Mouse (Mus musculus) liver, postnatal 0 days (tissue): ENCODE data around the gene Pidd1. TPM values are rescaled to one million over a fixed set of nuclear protein-coding genes. Genes with fewer than 3 reads are reported as not detected.

Experiments used
- ATAC-seq: fragments of 200-750 bp; cut with Nextera tagmentation; 2 replicates; pipeline ENCODE4 v1.8.0; 2017; ENCODE audit warnings: mild to moderate bottlenecking, moderate library complexity
- DNase-seq: peaks from one replicate; pipeline ENCODE4 v3.0.0-alpha.2; 2016
- H3K27ac ChIP-seq: fragments of 300-500 bp; sonication (generic); 2 replicates; pipeline ENCODE4 v1.5.1; 2014; ENCODE audit warnings: antibody characterized with exemption, moderate library complexity, mild to moderate bottlenecking, low read depth
- H3K27me3 ChIP-seq: fragments of 300-500 bp; sonication (generic); 2 replicates; pipeline ENCODE4 v1.6.1; 2014; ENCODE audit warnings: low read length, control low read depth, mixed read lengths; ENCODE audit not compliant: insufficient read depth
- H3K36me3 ChIP-seq: fragments of 300-500 bp; sonication (generic); replicated peaks from 2 replicates; pipeline ENCODE4 v1.6.1; 2014; ENCODE audit warnings: mild to moderate bottlenecking, control low read depth, low read length, moderate library complexity, mixed read lengths; ENCODE audit not compliant: insufficient read depth
- H3K4me1 ChIP-seq: fragments of 300-500 bp; sonication (generic); 2 replicates; pipeline ENCODE4 v1.6.1; 2014; ENCODE audit warnings: antibody characterized with exemption, mild to moderate bottlenecking, control low read depth; ENCODE audit not compliant: insufficient read depth
- H3K4me2 ChIP-seq: fragments of 300-500 bp; sonication (generic); 2 replicates; pipeline ENCODE4 v1.6.1; 2014; ENCODE audit warnings: low read depth, mild to moderate bottlenecking, low read length, moderate library complexity, mixed read lengths
- H3K4me3 ChIP-seq: fragments of 300-500 bp; sonication (generic); 2 replicates; pipeline ENCODE4 v1.5.1; 2014; ENCODE audit warnings: low read depth, low read length
- H3K9ac ChIP-seq: fragments of 300-500 bp; sonication (generic); replicated peaks from 2 replicates; pipeline ENCODE4 v1.6.1; 2014; ENCODE audit warnings: mild to moderate bottlenecking, moderate library complexity
- H3K9me3 ChIP-seq: fragments of 300-500 bp; sonication (generic); 2 replicates; pipeline ENCODE4 v1.6.1; 2016; ENCODE audit warnings: mild to moderate bottlenecking, control low read depth, low read length, mixed read lengths
- CTCF ChIP-seq: sonication (generic); IDR thresholded peaks from 2 replicates; pipeline ENCODE4 v1.5.1; 2016; ENCODE audit warnings: antibody characterized with exemption, low read depth
- EP300 ChIP-seq: IDR thresholded peaks from 2 replicates; pipeline ENCODE4 v1.6.1; 2016; ENCODE audit warnings: antibody characterized with exemption, low read depth, mild to moderate bottlenecking
- WGBS: fragments of 180-500 bp; shearing (Covaris S2); extraction: QIAGEN DNeasy Blood & Tissue Kit; methylation state at CpG from one replicate; pipeline ENCODE4 v1.1.7; 2014; ENCODE audit not compliant: insufficient replicate concordance; 5-methylcytosine and 5-hydroxymethylcytosine counted together
- polyA plus RNA-seq: library from polyadenylated mRNA; unstranded; fragments of >200 nt; fragmentation: Nextera tagmentation; extraction: Ambion mirVana; gene quantifications from 2 replicates; pipeline ENCODE4 v1.2.1, GENCODE M21; 2015

Gene Pidd1
- polyA plus RNA-seq, 1 experiment from 2014 or later = 4.3 TPM

DNA sequence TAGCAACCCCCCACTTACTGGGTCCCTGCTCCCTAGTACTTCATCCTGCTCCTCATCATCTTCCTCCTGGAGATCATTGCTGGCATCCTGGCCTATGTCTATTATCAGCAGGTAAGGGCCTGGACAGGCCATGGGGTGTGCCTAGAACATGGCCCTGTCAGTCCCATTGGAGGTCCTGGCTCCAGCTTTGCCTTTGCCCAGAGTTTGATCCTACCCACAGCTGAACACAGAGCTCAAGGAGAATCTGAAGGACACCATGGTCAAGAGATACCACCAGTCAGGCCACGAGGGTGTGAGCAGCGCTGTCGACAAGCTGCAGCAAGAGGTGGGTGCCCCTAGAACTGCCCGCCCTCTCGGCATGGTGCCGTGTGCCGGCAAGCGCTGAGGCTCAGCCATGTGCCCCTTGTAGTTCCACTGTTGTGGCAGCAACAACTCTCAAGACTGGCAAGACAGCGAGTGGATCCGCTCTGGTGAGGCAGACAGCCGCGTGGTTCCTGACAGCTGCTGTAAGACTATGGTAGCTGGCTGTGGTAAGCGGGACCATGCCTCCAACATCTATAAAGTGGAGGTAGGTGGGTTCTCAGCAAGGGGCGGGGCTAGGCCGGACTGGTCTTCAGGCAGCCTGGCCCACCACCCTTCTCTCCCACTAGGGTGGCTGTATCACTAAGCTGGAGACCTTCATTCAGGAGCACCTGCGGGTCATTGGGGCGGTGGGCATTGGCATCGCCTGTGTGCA, 26.2 kb upstream of the Pidd1 start:
- Histone ChIP-seq H3K36me3 (peaks cover 23% of the 10 kb centered on the region), H3K27ac (no peak overlapping the region), H3K4me2 (no peak overlapping the region), H3K9me3 (no peaks in the 10 kb centered on the region), H3K4me1 (peaks cover 38% of the 10 kb centered on the region), H3K27me3 (peaks cover 5% of the 10 kb centered on the region), H3K4me3 (no peak overlapping the region), H3K9ac (no peak overlapping the region)
- ATAC-seq (no peak), DNase-seq (no peak)
- TF ChIP-seq EP300 (no peak), CTCF (no peak)
- 95% methylated on average over 18 of the region's 18 CpGs for WGBS

DNA sequence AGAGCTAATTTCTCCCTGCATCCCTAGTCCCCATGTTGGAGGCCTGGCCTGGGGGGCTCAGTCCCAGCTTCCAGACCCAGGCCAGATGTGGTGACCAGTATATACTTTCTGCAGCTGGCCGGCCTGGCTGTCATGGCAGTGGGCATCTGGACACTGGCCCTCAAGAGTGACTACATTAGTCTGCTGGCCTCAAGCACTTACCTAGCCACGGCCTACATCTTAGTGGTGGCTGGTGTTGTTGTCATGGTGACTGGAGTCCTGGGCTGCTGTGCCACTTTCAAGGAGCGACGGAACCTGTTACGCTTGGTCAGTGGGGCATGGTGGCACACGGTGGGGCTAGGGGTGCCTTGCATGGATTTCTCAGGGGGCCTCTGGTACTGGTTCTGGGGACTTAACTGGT, 25.5 kb upstream of the Pidd1 start:
- Histone ChIP-seq H3K4me3 (no peak overlapping the region; the same call in 1 of the 2 replicates), H3K27me3 (peaks cover 12% of the 10 kb centered on the region), H3K9ac (peak overlapping the region; percentile 84; the same call in 1 of the 2 replicates), H3K27ac (peak overlapping the region; percentile 86), H3K4me1 (peaks cover 45% of the 10 kb centered on the region), H3K4me2 (peak overlapping the region; percentile 89; the same call in 1 of the 2 replicates), H3K36me3 (peaks cover 23% of the 10 kb centered on the region), H3K9me3 (no peaks in the 10 kb centered on the region)
- ATAC-seq = no peak
- WGBS = 84% methylated on average over 6 of the region's 6 CpGs
- no peak for DNase-seq
- TF ChIP-seq CTCF (no peak), EP300 (no peak)

DNA sequence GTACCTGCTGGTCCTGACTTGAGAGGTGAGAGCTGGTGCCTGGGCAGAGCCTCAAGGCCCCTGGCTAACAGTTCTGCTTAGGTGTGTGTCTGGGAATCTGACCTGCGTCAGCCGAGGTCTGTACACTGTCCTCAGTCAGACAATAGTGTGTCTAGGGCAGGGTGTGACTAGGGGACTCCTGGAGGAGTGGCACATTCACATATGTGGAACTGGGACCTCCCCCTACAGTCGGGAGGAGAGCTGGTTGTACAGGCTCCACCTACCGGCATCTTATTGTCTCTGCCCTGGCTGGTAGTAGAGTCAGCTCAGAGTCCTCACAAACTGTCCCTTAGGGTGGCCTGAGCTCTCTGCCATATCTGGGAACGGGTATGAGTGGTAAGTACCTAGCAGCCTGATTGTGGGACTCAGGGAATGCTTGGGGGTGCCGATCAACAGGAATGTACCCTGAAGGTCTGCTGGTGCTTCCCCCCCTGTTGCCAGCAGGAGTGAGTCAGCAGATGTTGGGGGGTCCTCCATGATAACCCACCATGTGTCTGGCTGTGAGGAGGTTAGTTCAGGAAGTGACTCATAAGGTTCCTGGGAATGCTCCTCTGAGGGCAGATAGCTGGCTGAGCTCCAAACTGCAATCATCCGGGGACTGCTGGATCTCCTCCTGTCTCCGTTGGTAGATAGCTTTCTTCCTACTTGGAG, 24.8 kb upstream of the Pidd1 start:
- 13% methylated on average over 8 of the region's 8 CpGs for WGBS
- H3K4me3 ChIP-seq = peak overlapping the region; percentile 76
- peak overlapping the region; percentile 84 for H3K9ac ChIP-seq
- H3K36me3 ChIP-seq = peaks cover 23% of the 10 kb centered on the region
- peak overlapping the region; percentile 86 for H3K27ac ChIP-seq
- H3K9me3 ChIP-seq = no peaks in the 10 kb centered on the region
- DNase-seq (peak; percentile 61), ATAC-seq (peak; percentile 56)
- peak overlapping the region; percentile 89 for H3K4me2 ChIP-seq
- peaks cover 42% of the 10 kb centered on the region for H3K4me1 ChIP-seq
- H3K27me3 ChIP-seq = peaks cover 19% of the 10 kb centered on the region
- TF ChIP-seq EP300 (0 out of 2 replicates have a peak, but pooled peaks have one; percentile 40), CTCF (peak; percentile 58)

DNA sequence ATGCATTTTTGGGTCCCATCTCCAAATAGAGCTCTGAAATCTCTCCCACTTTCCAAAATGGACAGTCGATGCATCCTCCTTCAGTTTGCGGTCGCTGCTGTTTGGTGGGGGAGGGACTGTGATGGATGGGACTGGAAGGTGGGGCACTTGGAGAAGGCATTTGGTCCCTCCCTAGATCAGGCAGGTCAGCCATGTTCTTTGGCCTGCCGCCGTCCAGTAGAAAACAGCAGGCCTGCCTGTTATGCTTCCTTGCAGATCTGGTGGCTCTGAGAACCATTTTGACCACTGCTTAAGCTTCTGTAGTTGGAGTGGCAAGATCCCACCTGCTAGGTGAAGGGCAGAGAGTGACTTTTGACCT, 24.3 kb upstream of the Pidd1 start:
- peaks cover 23% of the 10 kb centered on the region for H3K36me3 ChIP-seq
- WGBS = 23% methylated on average over 5 of the region's 5 CpGs
- H3K9ac ChIP-seq = peak overlapping the region; percentile 84
- no peak for ATAC-seq
- TF ChIP-seq CTCF = no peak
- TF ChIP-seq EP300 = no peak
- H3K4me3 ChIP-seq = peak overlapping the region; percentile 76
- no peak for DNase-seq
- H3K27ac ChIP-seq = peak overlapping the region; percentile 86
- peak overlapping the region; percentile 89 for H3K4me2 ChIP-seq
- peaks cover 24% of the 10 kb centered on the region for H3K27me3 ChIP-seq
- H3K4me1 ChIP-seq = peaks cover 42% of the 10 kb centered on the region
- no peaks in the 10 kb centered on the region for H3K9me3 ChIP-seq

DNA sequence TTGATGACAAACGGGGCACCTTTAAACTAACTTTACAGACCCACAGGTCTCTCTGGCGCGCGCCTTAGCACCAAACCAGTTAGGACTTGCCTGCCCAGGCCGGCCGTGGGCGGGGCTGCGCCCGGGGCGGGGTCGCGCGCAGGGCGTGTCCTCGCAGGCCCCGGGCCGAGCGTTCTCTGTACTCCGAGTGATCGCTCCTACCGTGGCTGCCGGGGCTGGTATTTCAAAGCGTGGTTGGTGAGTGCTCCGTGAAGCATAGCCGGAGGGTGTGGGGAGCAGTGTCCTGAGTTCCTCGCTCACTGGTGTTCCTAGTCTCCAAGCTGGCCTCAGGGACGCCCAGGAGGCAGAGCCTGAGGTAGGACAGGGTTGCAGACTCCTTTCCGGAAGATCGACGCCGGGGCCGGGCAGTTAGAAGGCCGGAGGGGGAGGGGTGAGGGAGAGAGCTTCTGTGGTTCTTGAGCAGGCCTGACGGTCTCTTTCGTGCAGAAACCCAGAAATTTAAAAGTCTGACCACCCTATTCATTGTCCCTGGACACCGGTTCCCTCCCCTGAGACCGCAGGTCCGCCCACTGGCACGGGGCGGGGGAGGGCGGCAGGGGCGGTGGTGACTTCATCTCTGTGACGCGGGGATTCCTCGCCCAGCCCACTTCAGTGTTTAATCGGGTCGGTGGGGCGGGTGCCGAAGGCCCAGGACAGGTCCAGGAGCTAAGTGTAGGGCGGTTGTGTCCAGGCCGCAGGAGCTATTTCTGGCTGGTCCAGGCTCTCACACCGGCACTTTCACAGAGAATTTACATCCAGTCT, 23.6 kb upstream of the Pidd1 start, which contains the start of gene Cd151:
Gene Cd151 (plus strand): TSS at position 163 of the 801 bp plus-strand sequence.
- DNase-seq (peak; percentile 94), ATAC-seq (peak; percentile 87)
- H3K4me3 ChIP-seq = peak within 1 kb of the TSS; percentile 76
- peaks cover 42% of the 10 kb centered on the region for H3K4me1 ChIP-seq
- peak within 1 kb of the TSS; percentile 86 for H3K27ac ChIP-seq
- peaks cover 23% of the 10 kb centered on the region for H3K36me3 ChIP-seq
- peaks cover 31% of the 10 kb centered on the region for H3K27me3 ChIP-seq
- H3K9ac ChIP-seq = peak within 1 kb of the TSS; percentile 84
- H3K4me2 ChIP-seq = peak within 1 kb of the TSS; percentile 89
- no peaks in the 10 kb centered on the region for H3K9me3 ChIP-seq
- WGBS = 2% methylated on average over 52 of the region's 52 CpGs
- no peak for TF ChIP-seq CTCF
- no peak for TF ChIP-seq EP300
